Mouse (Mus musculus) olfactory bulb, adult 2 months (tissue): ENCODE results near the gene Pcdh19.

ENCODE experiments used
- CTCF ChIP-seq: fragments of 200-500 bp; IDR thresholded peaks from 2 replicates; pipeline ENCODE4 v1.5.1; 2012; ENCODE audit warnings: low read depth, mild to moderate bottlenecking, low read length, moderate library complexity; ENCODE audit not compliant: insufficient read depth
- POLR2A ChIP-seq: fragments of 200-500 bp; IDR thresholded peaks from 2 replicates; pipeline ENCODE4 v1.6.1; 2012; ENCODE audit warnings: mild to moderate bottlenecking, low read depth, low read length, moderate library complexity; ENCODE audit not compliant: insufficient read depth

- TF ChIP-seq POLR2A = no peak
- no peak for TF ChIP-seq CTCF
Measured at GRCm38 (mm10) chrX:133602068-133602467, 86.7 kb downstream of the Pcdh19 start.
